Mouse (Mus musculus) neural tube, embryonic 11.5 days (tissue): ENCODE measurements at regions not wholly inside any gene's neighbourhood (a gene's known extent, or its start where the extent isn't known, plus 50 kb on each side); places are given as distances from the start of the nearest gene placed in this dataset.
"Not testable (repeated sequence)": the region's sequence is repeated elsewhere in the genome, so short reads cannot be mapped to it uniquely, and the experiment has no call there.

Source experiments
- ATAC-seq: fragments of 200-750 bp; cut with Nextera tagmentation; 2 replicates; pipeline ENCODE4 v1.8.0; 2017; ENCODE audit warnings: moderate number of reproducible peaks, mild to moderate bottlenecking, moderate TSS enrichment, moderate library complexity; ENCODE audit not compliant: insufficient read depth, low FRiP score, low TSS enrichment
- DNase-seq: peaks from one replicate; pipeline ENCODE4 v3.0.0-alpha.2; 2015; ENCODE audit warnings: low spot score
- H3K27ac ChIP-seq: fragments of 300-500 bp; sonication (generic); 2 replicates; pipeline ENCODE4 v1.5.1; 2014; ENCODE audit warnings: low read depth, mild to moderate bottlenecking, low read length
- H3K27me3 ChIP-seq: fragments of 300-500 bp; sonication (generic); 2 replicates; pipeline ENCODE4 v1.6.1; 2014; ENCODE audit warnings: mild to moderate bottlenecking, low read length, mixed read lengths; ENCODE audit not compliant: control insufficient read depth, insufficient read depth
- H3K36me3 ChIP-seq: fragments of 300-500 bp; sonication (generic); 2 replicates; pipeline ENCODE4 v1.6.1; 2014; ENCODE audit warnings: mild to moderate bottlenecking, low read length, moderate library complexity, mixed read lengths; ENCODE audit not compliant: control insufficient read depth, insufficient read depth
- H3K4me1 ChIP-seq: fragments of 300-500 bp; sonication (generic); 2 replicates; pipeline ENCODE4 v1.6.1; 2014; ENCODE audit warnings: low read length, mixed read lengths; ENCODE audit not compliant: control insufficient read depth, insufficient read depth
- H3K4me2 ChIP-seq: fragments of 300-500 bp; sonication (generic); 2 replicates; pipeline ENCODE4 v1.6.1; 2014; ENCODE audit warnings: low read depth, mild to moderate bottlenecking, moderate library complexity
- H3K4me3 ChIP-seq: fragments of 300-500 bp; sonication (generic); 2 replicates; pipeline ENCODE4 v1.5.1; 2014; ENCODE audit warnings: low read depth, low read length
- H3K9ac ChIP-seq: fragments of 300-500 bp; sonication (generic); 2 replicates; pipeline ENCODE4 v1.6.1; 2014; ENCODE audit warnings: mild to moderate bottlenecking, low read length
- H3K9me3 ChIP-seq: fragments of 300-500 bp; sonication (generic); 2 replicates; pipeline ENCODE4 v1.6.1; 2016; ENCODE audit warnings: low read length; ENCODE audit not compliant: control insufficient read depth
- WGBS: fragments of 180-500 bp; shearing (Covaris S2); extraction: QIAGEN DNeasy Blood & Tissue Kit; methylation state at CpG from one replicate; pipeline ENCODE4 v1.1.7; 2014; 5-methylcytosine and 5-hydroxymethylcytosine counted together

- Histone ChIP-seq H3K4me1 (no peaks in the 10 kb centered on the region), H3K27ac (no peak overlapping the region), H3K36me3 (no peaks in the 10 kb centered on the region), H3K4me2 (no peak overlapping the region), H3K4me3 (no peak overlapping the region), H3K9me3 (no peaks in the 10 kb centered on the region), H3K27me3 (no peaks in the 10 kb centered on the region), H3K9ac (no peak overlapping the region)
- no peak for DNase-seq
- ATAC-seq: no peak
- WGBS: 87% methylated on average over 2 of the region's 2 CpGs
These were observed 246.5 kb upstream of the Pik3r1 start for GRCm38 (mm10) chr13:102014514-102014913.

GRCm38 (mm10) chr13:102014958-102015357 is 246.9 kb upstream of the Pik3r1 start:
- Histone ChIP-seq H3K4me3 (no peak overlapping the region), H3K27me3 (no peaks in the 10 kb centered on the region), H3K9ac (no peak overlapping the region), H3K36me3 (no peaks in the 10 kb centered on the region), H3K27ac (no peak overlapping the region), H3K9me3 (no peaks in the 10 kb centered on the region), H3K4me1 (no peaks in the 10 kb centered on the region), H3K4me2 (no peak overlapping the region)
- no peak for ATAC-seq
- no peak for DNase-seq
- 84% methylated on average over 3 of the region's 3 CpGs for WGBS

- Histone ChIP-seq H3K36me3 (no peaks in the 10 kb centered on the region), H3K27ac (no peak overlapping the region), H3K4me1 (no peaks in the 10 kb centered on the region), H3K9ac (no peak overlapping the region), H3K4me2 (no peak overlapping the region), H3K27me3 (no peaks in the 10 kb centered on the region), H3K4me3 (no peak overlapping the region), H3K9me3 (no peaks in the 10 kb centered on the region)
- no peak for DNase-seq
- WGBS: 91% methylated on average over 5 of the region's 5 CpGs
- no peak for ATAC-seq
These were observed 248.5 kb upstream of the Pik3r1 start for GRCm38 (mm10) chr13:102016518-102016917.

DNA sequence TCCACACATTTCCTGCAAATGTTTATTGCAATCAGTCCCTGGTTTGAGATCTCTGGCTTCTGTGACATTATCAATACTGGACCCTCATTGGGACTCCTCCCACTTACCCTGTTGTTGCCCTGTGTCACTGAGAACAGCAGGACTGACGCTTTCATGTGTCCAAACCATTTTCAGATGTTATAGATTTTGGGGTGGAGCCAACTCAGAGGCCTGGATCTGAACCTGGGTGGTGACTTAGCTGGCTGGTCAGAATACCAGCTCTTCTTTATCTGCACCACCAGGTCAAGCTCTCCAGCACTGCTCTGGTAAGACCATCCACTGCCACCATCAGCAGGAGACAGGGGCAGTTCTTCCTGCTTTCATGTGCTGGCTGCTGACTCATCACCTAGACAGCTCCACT is 254.3 kb upstream of the Pik3r1 start:
- H3K4me2 ChIP-seq: no peak overlapping the region
- H3K9ac ChIP-seq: no peak overlapping the region
- ATAC-seq (no peak), DNase-seq (no peak)
- no peaks in the 10 kb centered on the region for H3K9me3 ChIP-seq
- 79% methylated on average over 1 of the region's 1 CpGs for WGBS
- H3K27ac ChIP-seq: no peak overlapping the region
- H3K36me3 ChIP-seq: no peaks in the 10 kb centered on the region
- no peaks in the 10 kb centered on the region for H3K4me1 ChIP-seq
- no peaks in the 10 kb centered on the region for H3K27me3 ChIP-seq
- no peak overlapping the region for H3K4me3 ChIP-seq

- WGBS: 91% methylated on average over 4 of the region's 4 CpGs
- DNase-seq (no peak), ATAC-seq (no peak)
- Histone ChIP-seq H3K9ac (no peak overlapping the region), H3K4me3 (no peak overlapping the region), H3K4me2 (no peak overlapping the region), H3K36me3 (no peaks in the 10 kb centered on the region), H3K27me3 (no peaks in the 10 kb centered on the region), H3K4me1 (no peaks in the 10 kb centered on the region), H3K27ac (no peak overlapping the region), H3K9me3 (no peaks in the 10 kb centered on the region)
These were observed 254.7 kb upstream of the Pik3r1 start for GRCm38 (mm10) chr13:102022757-102023156.

DNA sequence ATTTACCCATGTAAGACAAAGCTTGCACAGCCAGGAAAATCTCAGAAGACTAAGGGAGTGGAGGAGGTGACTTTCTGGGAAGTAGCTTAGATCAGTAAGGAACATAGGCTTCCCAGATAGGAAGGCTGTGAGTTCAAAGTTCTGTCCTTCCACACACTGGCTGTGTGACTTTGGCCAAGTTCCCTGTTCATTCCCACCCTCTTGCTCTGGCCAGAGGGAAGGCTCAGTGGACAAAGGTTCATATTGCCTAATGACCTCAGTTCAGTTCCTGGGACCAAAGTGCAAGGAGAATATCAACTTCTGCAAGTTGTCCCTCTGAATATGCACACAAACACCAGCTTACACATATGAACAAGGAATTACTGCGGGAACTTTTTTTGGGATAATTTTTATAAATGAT is 255.6 kb upstream of the Pik3r1 start:
- WGBS: 91% methylated on average over 1 of the region's 1 CpGs
- Histone ChIP-seq H3K36me3 (no peaks in the 10 kb centered on the region), H3K4me2 (no peak overlapping the region), H3K27ac (no peak overlapping the region), H3K4me1 (no peaks in the 10 kb centered on the region), H3K4me3 (no peak overlapping the region), H3K27me3 (no peaks in the 10 kb centered on the region), H3K9ac (no peak overlapping the region), H3K9me3 (no peaks in the 10 kb centered on the region)
- ATAC-seq: no peak
- no peak for DNase-seq

GRCm38 (mm10) chr13:102025138-102025537 is 257.1 kb upstream of the Pik3r1 start:
- no peaks in the 10 kb centered on the region for H3K36me3 ChIP-seq
- H3K9ac ChIP-seq: no peak overlapping the region
- 81% methylated on average over 3 of the region's 3 CpGs for WGBS
- H3K9me3 ChIP-seq: no peaks in the 10 kb centered on the region
- ATAC-seq: no peak
- H3K27me3 ChIP-seq: no peaks in the 10 kb centered on the region
- no peak overlapping the region for H3K4me3 ChIP-seq
- no peaks in the 10 kb centered on the region for H3K4me1 ChIP-seq
- no peak overlapping the region for H3K4me2 ChIP-seq
- H3K27ac ChIP-seq: no peak overlapping the region
- no peak for DNase-seq

- not testable (repeated sequence) for H3K9me3 ChIP-seq, H3K4me3 ChIP-seq, H3K27me3 ChIP-seq, H3K27ac ChIP-seq, H3K36me3 ChIP-seq, DNase-seq, H3K4me2 ChIP-seq, H3K4me1 ChIP-seq, ATAC-seq, H3K9ac ChIP-seq
- WGBS: 81% methylated on average over 2 of the region's 2 CpGs
These were observed 257.5 kb upstream of the Pik3r1 start for GRCm38 (mm10) chr13:102025547-102025946.

GRCm38 (mm10) chr13:102031416-102031815 is 263.4 kb upstream of the Pik3r1 start:
- H3K4me3 ChIP-seq: no peak overlapping the region
- 79% methylated on average over 4 of the region's 4 CpGs for WGBS
- no peaks in the 10 kb centered on the region for H3K36me3 ChIP-seq
- H3K27ac ChIP-seq: no peak overlapping the region
- H3K4me1 ChIP-seq: no peaks in the 10 kb centered on the region
- no peak for ATAC-seq
- H3K9ac ChIP-seq: no peak overlapping the region
- H3K9me3 ChIP-seq: no peaks in the 10 kb centered on the region
- no peaks in the 10 kb centered on the region for H3K27me3 ChIP-seq
- no peak for DNase-seq
- no peak overlapping the region for H3K4me2 ChIP-seq
